Mouse (Mus musculus) fat pad, adult 2 months (tissue): ENCODE results near the gene Spata48.

Experiments
- DNase-seq: peaks from one replicate; pipeline ENCODE4 v3.0.0-alpha.2; 2011; ENCODE audit warnings: low read depth, low spot score; ENCODE audit errors: extremely low read depth

Spata48 gene

GRCm38 (mm10) chr11:11530126-11530525, 68.2 kb downstream of the Spata48 start:
- DNase-seq = no peak

GRCm38 (mm10) chr11:11536295-11536694, 74.4 kb downstream of the Spata48 start:
- no peak for DNase-seq

GRCm38 (mm10) chr11:11545948-11546347, 84.1 kb downstream of the Spata48 start:
- DNase-seq = no peak

GRCm38 (mm10) chr11:11546903-11547511, 85.1 kb downstream of the Spata48 start:
- no peak for DNase-seq

GRCm38 (mm10) chr11:11547597-11548240, 85.8 kb downstream of the Spata48 start:
- DNase-seq = no peak

GRCm38 (mm10) chr11:11555563-11555962, 93.7 kb downstream of the Spata48 start:
- no peak for DNase-seq

- no peak for DNase-seq
Observed at GRCm38 (mm10) chr11:11556186-11556585, 94.3 kb downstream of the Spata48 start.

- DNase-seq = no peak
Observed at GRCm38 (mm10) chr11:11557173-11557967, 95.5 kb downstream of the Spata48 start.

GRCm38 (mm10) chr11:11558662-11559061, 96.8 kb downstream of the Spata48 start:
- DNase-seq = no peak

- DNase-seq = no peak
Observed at GRCm38 (mm10) chr11:11559099-11559686, 97.3 kb downstream of the Spata48 start.

- DNase-seq = no peak
Observed at GRCm38 (mm10) chr11:11561118-11561517, 99.2 kb downstream of the Spata48 start.

- no peak for DNase-seq
Observed at GRCm38 (mm10) chr11:11564266-11565044, 102.6 kb downstream of the Spata48 start.
